Mouse (Mus musculus) forebrain, postnatal 0 days (tissue): Measurements from ENCODE around the gene Iqcf5. TPM values are rescaled to one million over a fixed set of nuclear protein-coding genes. Genes with fewer than 3 reads are reported as not detected.

Experiments used
- ATAC-seq: fragments of 200-750 bp; cut with Nextera tagmentation; 2 replicates; pipeline ENCODE4 v1.8.0; 2017; ENCODE audit warnings: mild to moderate bottlenecking, moderate library complexity
- DNase-seq: peaks from one replicate; pipeline ENCODE4 v3.0.0-alpha.2; 2015
- H3K27ac ChIP-seq: fragments of 300-500 bp; sonication (generic); 2 replicates; pipeline ENCODE4 v1.5.1; 2014; ENCODE audit warnings: low read depth, mild to moderate bottlenecking, antibody characterized with exemption, low read length, moderate library complexity, mixed read lengths
- H3K27me3 ChIP-seq: fragments of 300-500 bp; sonication (generic); 2 replicates; pipeline ENCODE4 v1.6.1; 2014; ENCODE audit warnings: mild to moderate bottlenecking, low read length, mixed read lengths; ENCODE audit not compliant: insufficient read depth
- H3K36me3 ChIP-seq: fragments of 300-500 bp; sonication (generic); 2 replicates; pipeline ENCODE4 v1.6.1; 2014; ENCODE audit warnings: mild to moderate bottlenecking, moderate library complexity; ENCODE audit not compliant: insufficient read depth
- H3K4me1 ChIP-seq: fragments of 300-500 bp; sonication (generic); 2 replicates; pipeline ENCODE4 v1.6.1; 2014; ENCODE audit warnings: antibody characterized with exemption; ENCODE audit not compliant: insufficient read depth
- H3K4me2 ChIP-seq: fragments of 300-500 bp; sonication (generic); 2 replicates; pipeline ENCODE4 v1.6.1; 2014; ENCODE audit warnings: low read depth, mild to moderate bottlenecking, moderate library complexity
- H3K4me3 ChIP-seq: fragments of 300-500 bp; sonication (generic); 2 replicates; pipeline ENCODE4 v1.5.1; 2014; ENCODE audit warnings: low read depth, low read length, mixed read lengths
- H3K9ac ChIP-seq: fragments of 300-500 bp; sonication (generic); 2 replicates; pipeline ENCODE4 v1.6.1; 2014; ENCODE audit warnings: mild to moderate bottlenecking
- H3K9me3 ChIP-seq: fragments of 300-500 bp; sonication (generic); 2 replicates; pipeline ENCODE4 v1.6.1; 2016; ENCODE audit warnings: low read length
- CTCF ChIP-seq: sonication (generic); IDR thresholded peaks from 2 replicates; pipeline ENCODE4 v1.5.1; 2016; ENCODE audit warnings: antibody characterized with exemption, control low read depth, low read depth
- WGBS: fragments of 180-500 bp; shearing (Covaris S2); extraction: QIAGEN DNeasy Blood & Tissue Kit; methylation state at CpG from one replicate; pipeline ENCODE4 v1.1.7; 2014; 5-methylcytosine and 5-hydroxymethylcytosine counted together
- polyA plus RNA-seq: library from polyadenylated mRNA; unstranded; fragments of >200 nt; fragmentation: Nextera tagmentation; extraction: Ambion mirVana; gene quantifications from 2 replicates; pipeline ENCODE4 v1.2.1, GENCODE M21; 2015
- total RNA-seq: library from RNA; depleted of rRNA; stranded (reverse); fragments of >200 nt; gene quantifications from 2 replicates; pipeline ENCODE4 v1.2.3, GENCODE M21; 2014

The Iqcf5 gene
- total and polyA plus RNA-seq, 2 experiments from 2014 or later = 0.41 TPM; not detected in 1

DNA sequence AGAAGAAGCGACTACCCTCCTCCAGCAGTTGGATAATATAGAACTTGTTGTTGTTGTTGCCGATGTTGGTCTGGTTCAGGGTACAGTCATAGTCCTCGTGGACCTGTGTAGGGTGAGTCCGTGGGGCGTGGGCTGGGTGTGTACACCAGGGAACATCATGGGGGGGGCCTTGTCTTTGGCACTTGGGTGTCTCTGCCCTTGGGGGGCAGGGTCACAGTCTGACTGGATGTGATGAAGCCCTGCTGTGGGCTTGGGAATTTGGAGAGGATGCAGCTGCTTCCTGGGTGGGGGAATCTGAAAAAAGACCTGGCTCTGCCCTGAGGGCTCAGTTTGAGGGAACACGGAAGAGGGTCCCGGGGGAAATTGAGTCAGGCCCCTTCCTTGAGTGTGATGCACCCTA, 39.3 kb upstream of the Iqcf5 start:
- no peak for DNase-seq
- Histone ChIP-seq H3K4me1 (peaks cover 5% of the 10 kb centered on the region; the same call in 1 of the 2 replicates), H3K27ac (no peak overlapping the region), H3K27me3 (no peaks in the 10 kb centered on the region), H3K9me3 (no peaks in the 10 kb centered on the region), H3K9ac (no peak overlapping the region), H3K36me3 (no peaks in the 10 kb centered on the region), H3K4me2 (no peak overlapping the region), H3K4me3 (no peak overlapping the region)
- TF ChIP-seq CTCF = no peak
- no peak for ATAC-seq
- WGBS = 65% methylated on average over 7 of the region's 7 CpGs

DNA sequence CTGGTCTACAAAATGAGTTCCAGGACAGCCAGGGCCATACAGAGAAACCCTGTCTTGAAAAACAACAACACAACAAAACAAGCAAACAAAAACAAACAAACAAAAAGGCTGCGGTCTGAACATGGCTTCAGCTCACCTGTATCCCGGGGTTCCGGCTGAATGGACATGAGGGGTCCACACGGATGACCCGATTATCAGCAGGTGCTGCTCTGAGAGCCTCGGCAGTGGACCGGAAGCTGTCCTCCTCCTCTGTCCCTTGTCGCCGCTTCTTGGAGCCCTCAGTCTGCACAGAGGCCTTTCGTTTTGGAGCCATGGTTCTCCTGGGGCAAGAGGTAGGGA, 38.7 kb upstream of the Iqcf5 start, which contains the start of gene Rrp9:
TSS of gene Rrp9 (plus strand) at position 301 of the 339 bp plus-strand sequence.
- Histone ChIP-seq H3K36me3 (peaks cover 2% of the 10 kb centered on the region; the same call in 1 of the 2 replicates), H3K9ac (no peak within 1 kb of the TSS), H3K4me3 (no peak within 1 kb of the TSS), H3K4me2 (peak within 1 kb of the TSS; percentile 15), H3K27me3 (no peaks in the 10 kb centered on the region), H3K9me3 (no peaks in the 10 kb centered on the region), H3K4me1 (peaks cover 5% of the 10 kb centered on the region; the same call in 1 of the 2 replicates), H3K27ac (no peak within 1 kb of the TSS)
- DNase-seq (no peak), ATAC-seq (no peak)
- WGBS = 87% methylated on average over 10 of the region's 10 CpGs
- no peak for TF ChIP-seq CTCF

DNA sequence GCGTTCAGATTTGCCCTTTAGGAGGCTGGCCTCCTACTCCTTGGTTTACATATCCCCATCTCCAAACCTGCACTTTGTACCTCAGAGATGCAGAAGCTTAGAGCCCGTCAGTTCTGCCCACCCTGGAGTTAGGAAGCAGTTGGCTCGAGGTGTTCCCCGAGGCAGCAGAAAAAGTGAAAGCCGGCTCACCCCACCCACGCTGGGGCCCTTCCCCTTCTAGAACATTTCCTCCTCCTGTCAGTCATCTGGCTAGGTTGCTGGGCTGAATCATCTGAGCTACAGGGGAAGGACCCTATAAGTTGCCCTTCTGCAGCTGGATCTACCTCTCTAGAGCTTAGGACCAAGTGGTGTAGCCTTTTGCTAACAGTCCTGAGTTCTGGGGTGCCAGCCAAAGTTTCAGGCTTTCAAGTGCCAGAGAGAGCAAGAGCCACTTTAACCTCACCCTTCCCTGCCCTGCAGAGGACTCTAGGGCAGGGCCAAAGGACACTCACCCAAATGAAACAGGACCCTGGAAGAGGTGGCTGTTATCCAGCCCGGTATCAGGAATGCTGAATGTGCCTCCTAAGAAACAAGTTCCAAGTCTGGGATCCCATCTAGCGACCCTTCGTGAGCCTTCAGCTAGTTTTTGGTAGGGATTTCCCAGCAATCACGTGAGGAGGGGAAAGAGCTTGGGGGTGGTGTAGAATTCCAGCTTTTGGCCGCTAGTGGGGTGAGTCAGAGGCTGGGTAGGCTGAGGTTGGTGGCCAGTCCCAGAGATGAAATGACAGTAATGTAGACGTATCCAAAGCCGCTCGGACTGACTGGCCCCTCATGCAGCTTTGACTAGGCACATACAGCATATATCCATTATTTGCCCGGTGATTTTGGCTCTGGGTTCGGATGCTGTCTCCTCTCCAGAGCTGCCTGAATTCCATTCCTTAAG, 38.1 kb upstream of the Iqcf5 start:
- Histone ChIP-seq H3K9me3 (no peaks in the 10 kb centered on the region), H3K9ac (no peak overlapping the region), H3K36me3 (peaks cover 8% of the 10 kb centered on the region), H3K4me2 (peak overlapping the region; percentile 15), H3K27me3 (no peaks in the 10 kb centered on the region), H3K4me1 (peaks cover 5% of the 10 kb centered on the region; the same call in 1 of the 2 replicates), H3K27ac (no peak overlapping the region), H3K4me3 (no peak overlapping the region)
- no peak for TF ChIP-seq CTCF
- ATAC-seq (peak; percentile 8), DNase-seq (peak; percentile 38)
- WGBS = 31% methylated on average over 16 of the region's 16 CpGs

DNA sequence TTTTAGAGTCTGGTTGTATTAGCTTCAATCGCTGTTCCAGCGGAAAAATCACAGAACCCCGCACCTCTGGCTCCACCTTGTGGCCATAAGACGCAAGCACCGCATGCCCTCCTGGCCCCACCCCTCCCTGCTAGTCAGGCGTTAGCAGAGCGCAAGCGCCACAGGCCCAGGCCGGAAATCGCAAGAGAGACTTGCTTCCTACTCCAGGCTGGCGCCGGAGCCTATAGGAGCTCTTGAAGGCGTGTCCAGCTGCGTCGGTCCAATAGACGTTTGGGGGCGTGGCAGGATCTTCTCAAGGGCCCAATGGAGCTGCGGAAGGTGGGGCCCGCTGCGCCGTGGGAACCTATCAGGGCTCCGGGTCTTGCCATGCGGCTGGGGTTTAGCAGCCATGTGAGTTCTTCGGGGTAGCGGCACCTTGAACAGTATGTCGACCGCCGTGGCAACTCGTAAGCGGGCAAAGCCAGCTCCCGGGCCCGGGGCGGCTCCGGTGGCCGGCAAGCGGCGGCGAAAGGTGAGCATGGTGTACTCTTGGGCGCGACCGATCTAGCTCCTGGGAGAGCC, 37.4 kb upstream of the Iqcf5 start, which contains the start of gene Parp3:
TSS of gene Parp3 (minus strand) at position 26 of the 561 bp plus-strand sequence.
- H3K9ac ChIP-seq = peak within 1 kb of the TSS; percentile 63
- no peaks in the 10 kb centered on the region for H3K27me3 ChIP-seq
- ATAC-seq (peak; percentile 99), DNase-seq (peak; percentile 100)
- under 1% methylated on average over 41 of the region's 41 CpGs for WGBS
- peak within 1 kb of the TSS; percentile 37 for H3K27ac ChIP-seq
- H3K36me3 ChIP-seq = peaks cover 14% of the 10 kb centered on the region
- peak; percentile 99 for TF ChIP-seq CTCF
- H3K4me3 ChIP-seq = peak within 1 kb of the TSS; percentile 47
- peak within 1 kb of the TSS; percentile 85 for H3K4me2 ChIP-seq
- peaks cover 5% of the 10 kb centered on the region; the same call in 1 of the 2 replicates for H3K4me1 ChIP-seq
- no peaks in the 10 kb centered on the region for H3K9me3 ChIP-seq

DNA sequence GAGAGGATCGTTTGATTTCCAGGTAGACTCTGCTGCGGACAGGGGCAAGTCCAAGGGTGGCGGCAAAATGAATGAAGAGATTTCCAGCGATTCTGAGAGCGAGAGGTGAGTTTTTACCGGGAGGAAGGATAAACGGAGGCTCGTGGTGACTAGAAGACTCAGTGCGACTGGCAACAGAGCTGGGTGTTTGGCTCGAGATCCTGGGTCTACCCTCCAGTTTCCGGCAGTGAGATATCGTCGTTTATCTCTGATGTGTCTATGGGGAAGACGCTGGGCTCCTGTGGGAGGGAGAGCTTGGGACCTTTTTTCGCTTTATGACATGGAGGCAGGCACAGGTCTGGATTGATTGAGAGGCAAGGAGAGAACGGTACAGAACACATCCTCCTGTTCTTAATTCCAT, 36.7 kb upstream of the Iqcf5 start:
- Histone ChIP-seq H3K9ac (peak overlapping the region; percentile 63), H3K9me3 (no peaks in the 10 kb centered on the region), H3K36me3 (peaks cover 17% of the 10 kb centered on the region), H3K4me1 (peaks cover 5% of the 10 kb centered on the region; the same call in 1 of the 2 replicates), H3K27ac (peak overlapping the region; percentile 37), H3K27me3 (no peaks in the 10 kb centered on the region), H3K4me2 (peak overlapping the region; percentile 85), H3K4me3 (peak overlapping the region; percentile 47)
- DNase-seq (no peak), ATAC-seq (no peak)
- no peak for TF ChIP-seq CTCF
- WGBS = 4% methylated on average over 16 of the region's 16 CpGs

DNA sequence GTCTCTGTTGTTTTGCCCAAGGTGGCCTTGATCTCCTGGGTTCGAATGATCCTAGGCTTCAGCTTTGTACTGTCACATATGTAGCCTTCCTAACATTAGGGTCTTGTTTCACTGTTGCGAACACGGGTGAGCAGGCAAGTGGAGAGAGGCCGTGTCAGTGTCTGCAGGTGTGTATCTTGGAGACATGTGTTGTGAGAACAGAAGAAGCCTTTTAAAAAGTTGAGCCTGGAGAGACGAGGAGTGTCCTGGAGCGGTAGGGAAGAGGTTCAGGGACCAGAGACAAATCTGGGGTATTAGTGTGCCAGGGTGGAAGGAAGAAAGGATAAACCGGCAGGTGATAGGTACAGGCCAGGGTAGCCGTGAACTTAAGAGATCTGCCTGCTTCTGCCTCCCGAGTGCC, 36.3 kb upstream of the Iqcf5 start:
- Histone ChIP-seq H3K27me3 (no peaks in the 10 kb centered on the region), H3K27ac (no peak overlapping the region), H3K9ac (peak overlapping the region; percentile 63), H3K9me3 (no peaks in the 10 kb centered on the region), H3K4me3 (peak overlapping the region; percentile 47), H3K4me1 (peaks cover 5% of the 10 kb centered on the region; the same call in 1 of the 2 replicates), H3K4me2 (peak overlapping the region; percentile 85), H3K36me3 (peaks cover 22% of the 10 kb centered on the region)
- DNase-seq (no peak), ATAC-seq (no peak)
- 87% methylated on average over 9 of the region's 9 CpGs for WGBS
- no peak for TF ChIP-seq CTCF

DNA sequence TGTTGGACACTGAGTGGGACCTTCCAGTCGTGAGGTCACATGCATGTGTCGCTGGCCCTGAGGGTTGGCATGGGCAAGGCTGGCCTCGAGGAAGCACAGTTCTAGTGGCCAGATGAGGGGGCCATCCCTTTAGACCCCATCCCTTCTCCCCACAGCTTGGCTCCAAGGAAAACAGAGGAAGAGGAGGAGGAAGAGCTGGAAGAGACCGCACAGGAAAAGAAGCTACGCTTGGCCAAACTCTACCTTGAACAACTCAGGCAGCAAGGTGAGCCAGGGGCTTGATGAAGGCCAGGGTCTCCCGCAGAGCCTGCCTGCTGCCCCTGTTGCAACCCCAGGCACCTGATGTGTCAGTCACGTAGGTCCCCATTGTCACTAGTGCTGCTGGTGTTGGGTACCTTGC, 33.8 kb upstream of the Iqcf5 start:
- Histone ChIP-seq H3K27me3 (no peaks in the 10 kb centered on the region), H3K9me3 (no peaks in the 10 kb centered on the region), H3K27ac (no peak overlapping the region), H3K4me2 (no peak overlapping the region), H3K4me1 (peaks cover 5% of the 10 kb centered on the region; the same call in 1 of the 2 replicates), H3K36me3 (peaks cover 46% of the 10 kb centered on the region), H3K4me3 (no peak overlapping the region), H3K9ac (no peak overlapping the region)
- DNase-seq = no peak
- ATAC-seq = no peak
- 95% methylated on average over 7 of the region's 7 CpGs for WGBS
- TF ChIP-seq CTCF = no peak
